Mouse (Mus musculus): ENCODE results near the gene Olfr484.

DNA sequence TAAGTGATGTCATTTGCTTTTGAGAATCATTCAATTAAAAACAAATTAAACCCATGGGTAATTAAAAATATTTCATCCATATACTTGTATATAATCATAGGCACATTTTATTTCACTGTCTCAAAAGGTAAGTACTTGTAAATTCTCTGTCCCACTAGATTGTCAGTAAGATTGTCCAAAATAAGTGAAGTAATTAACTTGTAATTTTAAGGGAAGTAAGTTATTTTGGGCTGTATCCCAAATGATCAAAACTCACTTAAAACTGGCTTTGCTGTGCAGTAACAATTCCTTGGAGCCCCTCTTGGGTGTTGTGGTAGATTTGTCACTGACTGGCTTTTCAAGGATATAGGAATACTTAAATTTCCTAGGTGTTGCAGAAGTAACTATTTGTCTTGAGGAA, 47.7 kb downstream of the Olfr484 start, which contains the start of gene Olfr481:
- TF ChIP-seq CTCF (conservative IDR thresholded peaks at IDR 0.05; ENCODE audit: low read length) (no peak), NANOG (IDR thresholded peaks at IDR 0.05; ENCODE audit: borderline replicate concordance, low read length) (no peak), POU5F1 (IDR thresholded peaks at IDR 0.05; ENCODE audit: borderline replicate concordance, low read length) (no peak)
